Mouse (Mus musculus): ENCODE results near the gene Psap. TPM values are rescaled to one million over a fixed set of nuclear protein-coding genes. Genes with fewer than 3 reads are reported as not detected.

Psap gene
- total and polyA plus RNA-seq, 2 experiments from 2014 or later = 259 to 690 TPM

- DNase-seq (peak; percentile 82), ATAC-seq (peak; percentile 91)
- H3K4me3 ChIP-seq (ENCODE audit: low read depth, low read length) = no peak overlapping the region
- no peak overlapping the region for H3K4me2 ChIP-seq (ENCODE audit: low read depth)
- 29% methylated on average over 3 of the region's 3 CpGs for WGBS
- peak overlapping the region; percentile 57; the same call in 1 of the 2 replicates for H3K27ac ChIP-seq (ENCODE audit: low read depth, low read length)
- no peaks in the 10 kb centered on the region for H3K27me3 ChIP-seq (ENCODE audit: insufficient read depth, low read length)
- H3K9ac ChIP-seq = no peak overlapping the region
- no peaks in the 10 kb centered on the region for H3K9me3 ChIP-seq (ENCODE audit: low read length)
- H3K4me1 ChIP-seq (ENCODE audit: insufficient read depth) = 0 out of 2 replicates have a peak, but pooled peaks cover 3% of the 10 kb centered on the region
- H3K36me3 ChIP-seq (ENCODE audit: insufficient read depth) = no peaks in the 10 kb centered on the region
- TF ChIP-seq CTCF (IDR thresholded peaks at IDR 0.05; ENCODE audit: low read depth) = no peak
Measured at GRCm38 (mm10) chr10:60262386-60262785, 15.0 kb upstream of the Psap start.

- no peak overlapping the region for H3K4me2 ChIP-seq (ENCODE audit: low read depth)
- 94% methylated on average over 7 of the region's 7 CpGs for WGBS
- H3K27me3 ChIP-seq (ENCODE audit: insufficient read depth, low read length) = no peaks in the 10 kb centered on the region
Measured at GRCm38 (mm10) chr10:60263351-60263750, 14.1 kb upstream of the Psap start.

GRCm38 (mm10) chr10:60265252-60265651 is 12.2 kb upstream of the Psap start:
- TF ChIP-seq CTCF (IDR thresholded peaks at IDR 0.05; ENCODE audit: low read depth) = no peak
- Histone ChIP-seq H3K9me3 (ENCODE audit: low read length) (no peaks in the 10 kb centered on the region), H3K27me3 (ENCODE audit: insufficient read depth, low read length) (no peaks in the 10 kb centered on the region), H3K4me1 (ENCODE audit: insufficient read depth) (0 out of 2 replicates have a peak, but pooled peaks cover 3% of the 10 kb centered on the region), H3K36me3 (ENCODE audit: insufficient read depth) (no peaks in the 10 kb centered on the region), H3K4me3 (ENCODE audit: low read depth, low read length) (no peak overlapping the region), H3K4me2 (ENCODE audit: low read depth) (no peak overlapping the region), H3K9ac (no peak overlapping the region), H3K27ac (ENCODE audit: low read depth, low read length) (no peak overlapping the region)
- DNase-seq = peak; percentile 56
- peak; percentile 62 for ATAC-seq
- WGBS = 50% methylated on average over 10 of the region's 10 CpGs

More at GRCm38 (mm10) chr10:60263351-60263750, 14.1 kb upstream of the Psap start:
- H3K9ac ChIP-seq = no peak overlapping the region
- H3K9me3 ChIP-seq (ENCODE audit: low read length) = no peaks in the 10 kb centered on the region
- H3K4me3 ChIP-seq (ENCODE audit: low read depth, low read length) = no peak overlapping the region
- DNase-seq = no peak
- H3K4me1 ChIP-seq (ENCODE audit: insufficient read depth) = 0 out of 2 replicates have a peak, but pooled peaks cover 3% of the 10 kb centered on the region
- ATAC-seq = no peak
- no peak for TF ChIP-seq CTCF (IDR thresholded peaks at IDR 0.05; ENCODE audit: low read depth)
- H3K36me3 ChIP-seq (ENCODE audit: insufficient read depth) = no peaks in the 10 kb centered on the region
- H3K27ac ChIP-seq (ENCODE audit: low read depth, low read length) = no peak overlapping the region

- H3K4me3 ChIP-seq (ENCODE audit: low read depth, low read length) = no peak overlapping the region
- H3K36me3 ChIP-seq (ENCODE audit: insufficient read depth) = no peaks in the 10 kb centered on the region
- ATAC-seq = no peak
- H3K9ac ChIP-seq = no peak overlapping the region
- DNase-seq = no peak
- H3K4me2 ChIP-seq (ENCODE audit: low read depth) = no peak overlapping the region
- 90% methylated on average over 8 of the region's 8 CpGs for WGBS
- no peak for TF ChIP-seq CTCF (IDR thresholded peaks at IDR 0.05; ENCODE audit: low read depth)
- H3K27ac ChIP-seq (ENCODE audit: low read depth, low read length) = no peak overlapping the region
- 0 out of 2 replicates have a peak, but pooled peaks cover 3% of the 10 kb centered on the region for H3K4me1 ChIP-seq (ENCODE audit: insufficient read depth)
- no peaks in the 10 kb centered on the region for H3K9me3 ChIP-seq (ENCODE audit: low read length)
- no peaks in the 10 kb centered on the region for H3K27me3 ChIP-seq (ENCODE audit: insufficient read depth, low read length)
Measured at GRCm38 (mm10) chr10:60266842-60267401, 10.5 kb upstream of the Psap start.

GRCm38 (mm10) chr10:60268738-60269137 is 8.7 kb upstream of the Psap start:
- no peak overlapping the region for H3K4me3 ChIP-seq (ENCODE audit: low read depth, low read length)
- ATAC-seq = no peak

GRCm38 (mm10) chr10:60269141-60270064 is 8.0 kb upstream of the Psap start:
- Histone ChIP-seq H3K4me3 (ENCODE audit: low read depth, low read length) (no peak overlapping the region), H3K4me2 (ENCODE audit: low read depth) (no peak overlapping the region), H3K27me3 (ENCODE audit: insufficient read depth, low read length) (no peaks in the 10 kb centered on the region), H3K9me3 (ENCODE audit: low read length) (no peaks in the 10 kb centered on the region), H3K36me3 (ENCODE audit: insufficient read depth) (no peaks in the 10 kb centered on the region), H3K9ac (no peak overlapping the region), H3K4me1 (ENCODE audit: insufficient read depth) (no peaks in the 10 kb centered on the region), H3K27ac (ENCODE audit: low read depth, low read length) (no peak overlapping the region)
- DNase-seq (no peak), ATAC-seq (no peak)
- TF ChIP-seq CTCF (IDR thresholded peaks at IDR 0.05; ENCODE audit: low read depth) = no peak
- 81% methylated on average over 13 of the region's 13 CpGs for WGBS

More at GRCm38 (mm10) chr10:60268738-60269137, 8.7 kb upstream of the Psap start:
- no peaks in the 10 kb centered on the region for H3K27me3 ChIP-seq (ENCODE audit: insufficient read depth, low read length)
- no peaks in the 10 kb centered on the region for H3K4me1 ChIP-seq (ENCODE audit: insufficient read depth)
- no peak for TF ChIP-seq CTCF (IDR thresholded peaks at IDR 0.05; ENCODE audit: low read depth)
- H3K9me3 ChIP-seq (ENCODE audit: low read length) = no peaks in the 10 kb centered on the region
- H3K9ac ChIP-seq = no peak overlapping the region
- H3K27ac ChIP-seq (ENCODE audit: low read depth, low read length) = no peak overlapping the region
- H3K4me2 ChIP-seq (ENCODE audit: low read depth) = no peak overlapping the region
- no peak for DNase-seq
- WGBS = 95% methylated on average over 10 of the region's 11 CpGs
- no peaks in the 10 kb centered on the region for H3K36me3 ChIP-seq (ENCODE audit: insufficient read depth)

GRCm38 (mm10) chr10:60271015-60271414 is 6.4 kb upstream of the Psap start:
- TF ChIP-seq CTCF (IDR thresholded peaks at IDR 0.05; ENCODE audit: low read depth) = no peak
- 84% methylated on average over 6 of the region's 6 CpGs for WGBS

More at GRCm38 (mm10) chr10:60271015-60271414, 6.4 kb upstream of the Psap start:
- H3K27ac ChIP-seq (ENCODE audit: low read depth, low read length) = no peak overlapping the region
- no peak overlapping the region for H3K4me3 ChIP-seq (ENCODE audit: low read depth, low read length)
- no peaks in the 10 kb centered on the region for H3K4me1 ChIP-seq (ENCODE audit: insufficient read depth)
- no peaks in the 10 kb centered on the region for H3K9me3 ChIP-seq (ENCODE audit: low read length)
- H3K27me3 ChIP-seq (ENCODE audit: insufficient read depth, low read length) = no peaks in the 10 kb centered on the region
- no peaks in the 10 kb centered on the region for H3K36me3 ChIP-seq (ENCODE audit: insufficient read depth)
- DNase-seq (no peak), ATAC-seq (no peak)
- no peak overlapping the region for H3K4me2 ChIP-seq (ENCODE audit: low read depth)
- H3K9ac ChIP-seq = no peak overlapping the region

Measured in forebrain, postnatal 0 days (tissue).